Mouse (Mus musculus) erythroblast, embryonic 14.5 days (primary cell): ENCODE measurements around the gene Ubc. TPM values are rescaled to one million over a fixed set of nuclear protein-coding genes. Genes with fewer than 3 reads are reported as not detected.

Experiments used
- H3K27me3 ChIP-seq: 2 replicates; pipeline ENCODE4 v1.6.1; 2012; ENCODE audit warnings: inconsistent platforms; ENCODE audit not compliant: control insufficient read depth
- H3K36me3 ChIP-seq: 2 replicates; pipeline ENCODE4 v1.6.1; 2012; ENCODE audit warnings: mild to moderate bottlenecking, inconsistent platforms; ENCODE audit not compliant: control insufficient read depth
- H3K4me1 ChIP-seq: 2 replicates; pipeline ENCODE4 v1.6.1; 2012; ENCODE audit warnings: inconsistent platforms; ENCODE audit not compliant: control insufficient read depth
- H3K4me3 ChIP-seq: replicated peaks from 2 replicates; pipeline ENCODE3; 2012; ENCODE audit warnings: moderate library complexity, mild to moderate bottlenecking, inconsistent platforms
- H3K9me3 ChIP-seq: 2 replicates; pipeline ENCODE4 v1.6.1; 2012; ENCODE audit warnings: low read length, inconsistent platforms, mixed read lengths; ENCODE audit not compliant: control insufficient read depth
- GATA1 ChIP-seq: IDR thresholded peaks from 2 replicates; pipeline ENCODE4 v1.6.1; 2012; ENCODE audit warnings: low read length, inconsistent platforms, mixed read lengths
- TAL1 ChIP-seq: IDR thresholded peaks from 3 replicates; pipeline ENCODE4 v1.6.1; 2012; ENCODE audit warnings: low read length, inconsistent platforms, mixed read lengths
- polyA plus RNA-seq: library from polyadenylated mRNA; stranded (reverse); fragments of >175 nt; gene quantifications from 2 replicates; pipeline ENCODE4 v1.2.3, GENCODE M21; 2012

Gene Ubc
- polyA plus RNA-seq, 1 experiment = 17.4 TPM

DNA sequence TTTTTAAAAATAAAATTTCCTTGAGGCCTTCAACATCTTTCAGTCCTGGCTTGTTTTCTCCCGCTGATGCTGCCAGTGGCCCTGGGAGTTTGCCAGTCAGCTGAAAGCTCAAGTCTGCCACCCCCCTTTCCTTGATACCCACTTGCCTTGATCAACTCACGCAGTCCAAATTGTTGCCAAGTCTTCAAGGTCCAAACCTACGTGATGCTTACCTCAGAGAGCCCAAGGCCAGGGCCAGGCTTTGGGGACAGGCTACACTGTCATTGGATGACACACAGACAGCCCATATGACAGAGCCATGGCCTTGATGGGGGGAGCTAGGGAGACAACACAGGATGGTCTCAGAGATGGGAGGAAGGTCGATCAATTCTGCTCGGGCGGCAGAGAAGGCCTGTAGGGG, 45.7 kb downstream of the Ubc start:
- Histone ChIP-seq H3K4me3 (no peak overlapping the region), H3K9me3 (no peaks in the 10 kb centered on the region), H3K27me3 (no peaks in the 10 kb centered on the region), H3K4me1 (peaks cover 50% of the 10 kb centered on the region), H3K36me3 (no peaks in the 10 kb centered on the region; the same call in 1 of the 2 replicates)
- TF ChIP-seq GATA1 = no peak
- TF ChIP-seq TAL1 = no peak

GRCm38 (mm10) chr5:125341459-125342090, 48.4 kb downstream of the Ubc start:
- Histone ChIP-seq H3K9me3 (no peaks in the 10 kb centered on the region), H3K4me3 (peak overlapping the region; percentile 87), H3K27me3 (no peaks in the 10 kb centered on the region), H3K4me1 (peaks cover 67% of the 10 kb centered on the region), H3K36me3 (peaks cover 16% of the 10 kb centered on the region)
- TF ChIP-seq TAL1 (peak; percentile 53; the same call in 2 of the 3 replicates), GATA1 (peak; percentile 79)

DNA sequence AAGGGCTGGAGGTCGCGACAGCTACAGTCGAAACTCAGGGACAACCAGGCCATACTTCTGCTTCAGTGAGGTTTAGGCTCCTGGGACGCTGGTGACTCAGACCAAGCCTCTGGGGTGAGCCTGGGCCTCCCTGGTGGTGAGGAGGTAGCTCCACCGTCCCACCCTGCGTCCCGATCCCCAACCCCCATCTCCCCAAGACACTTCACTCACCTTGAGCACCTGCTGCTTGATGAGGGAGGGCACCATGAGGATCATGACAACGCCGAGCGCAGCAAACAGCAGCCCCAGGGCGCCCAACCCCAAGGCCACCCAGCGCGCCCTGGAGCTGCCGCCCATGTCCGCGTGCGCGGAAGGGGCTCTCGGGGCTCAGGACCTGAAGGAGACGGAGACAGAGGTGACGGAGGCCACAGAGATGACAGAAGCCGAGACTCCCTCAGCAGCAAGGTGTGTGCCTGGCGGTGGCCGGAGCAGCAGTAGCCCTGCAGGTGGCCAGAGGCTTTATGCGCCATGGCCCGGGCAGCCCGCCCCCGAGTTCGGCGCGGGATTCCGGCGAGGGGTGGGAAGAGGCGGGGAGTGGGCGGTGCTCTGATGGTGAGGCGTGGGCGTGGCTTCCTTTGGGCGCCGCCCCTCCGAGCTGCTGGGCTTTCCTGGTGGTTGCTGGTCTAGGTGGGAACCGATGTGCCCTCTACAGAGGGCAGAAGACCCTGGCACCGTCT, 49.3 kb downstream of the Ubc start, which contains the start of gene Scarb1:
Gene Scarb1, minus strand, starts transcription at position 548 of the 716 bp plus-strand sequence.
- H3K4me1 ChIP-seq = peaks cover 68% of the 10 kb centered on the region
- peaks cover 24% of the 10 kb centered on the region for H3K36me3 ChIP-seq
- no peak for TF ChIP-seq GATA1
- TF ChIP-seq TAL1 = no peak
- H3K4me3 ChIP-seq = peak within 1 kb of the TSS; percentile 87
- H3K27me3 ChIP-seq = no peaks in the 10 kb centered on the region
- no peaks in the 10 kb centered on the region for H3K9me3 ChIP-seq

- H3K36me3 ChIP-seq = peaks cover 29% of the 10 kb centered on the region
Observed at GRCm38 (mm10) chr5:125339851-125340531, 50.0 kb downstream of the Ubc start.

GRCm38 (mm10) chr5:125339108-125339751, 50.8 kb downstream of the Ubc start:
- peaks cover 37% of the 10 kb centered on the region for H3K36me3 ChIP-seq
- H3K27me3 ChIP-seq = no peaks in the 10 kb centered on the region
- H3K4me3 ChIP-seq = peak overlapping the region; percentile 87
- H3K9me3 ChIP-seq = no peaks in the 10 kb centered on the region
- no peak for TF ChIP-seq GATA1
- TF ChIP-seq TAL1 = no peak
- peaks cover 71% of the 10 kb centered on the region for H3K4me1 ChIP-seq

More at GRCm38 (mm10) chr5:125339851-125340531, 50.0 kb downstream of the Ubc start:
- peak overlapping the region; percentile 87 for H3K4me3 ChIP-seq
- H3K27me3 ChIP-seq = no peaks in the 10 kb centered on the region
- no peaks in the 10 kb centered on the region for H3K9me3 ChIP-seq
- TF ChIP-seq GATA1 (no peak), TAL1 (no peak)
- H3K4me1 ChIP-seq = peaks cover 68% of the 10 kb centered on the region

GRCm38 (mm10) chr5:125337526-125337925, 52.5 kb downstream of the Ubc start:
- TF ChIP-seq TAL1 = no peak
- TF ChIP-seq GATA1 = no peak
- Histone ChIP-seq H3K4me3 (no peak overlapping the region), H3K9me3 (no peaks in the 10 kb centered on the region), H3K27me3 (no peaks in the 10 kb centered on the region), H3K36me3 (peaks cover 51% of the 10 kb centered on the region), H3K4me1 (peaks cover 68% of the 10 kb centered on the region)

DNA sequence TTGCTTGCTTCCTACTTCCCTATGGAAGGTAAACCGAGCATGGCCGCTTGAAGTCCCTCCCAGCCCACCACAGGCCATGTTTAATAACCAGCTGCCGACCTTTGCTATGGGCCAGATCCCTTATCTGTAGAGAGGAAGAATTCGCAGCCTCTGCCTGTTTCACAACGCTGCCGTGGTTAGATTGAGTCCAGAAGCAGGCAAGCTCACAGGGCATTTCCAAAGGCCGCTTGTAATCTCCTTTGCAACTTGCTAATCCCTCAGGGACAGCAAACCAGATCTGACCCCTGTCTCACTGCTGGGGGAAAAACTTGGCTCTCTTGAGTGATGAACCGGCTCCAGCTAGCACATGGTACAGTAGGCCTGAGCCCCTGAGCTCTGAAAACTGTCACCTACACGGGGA, 53.0 kb downstream of the Ubc start:
- H3K4me3 ChIP-seq = no peak overlapping the region
- peaks cover 63% of the 10 kb centered on the region for H3K4me1 ChIP-seq
- no peak for TF ChIP-seq TAL1
- no peak for TF ChIP-seq GATA1
- H3K36me3 ChIP-seq = peaks cover 52% of the 10 kb centered on the region
- no peaks in the 10 kb centered on the region for H3K27me3 ChIP-seq
- H3K9me3 ChIP-seq = no peaks in the 10 kb centered on the region

Other genes with a start within 250 kb of the Ubc start
- 6.4 and 7.2 TPM in 2 replicates for gene Ncor2, start 211.0 kb downstream of the Ubc start, polyA plus RNA-seq
- 7.0 and 10.9 TPM in 2 replicates for gene Scarb1, start 49.1 kb downstream of the Ubc start, polyA plus RNA-seq
- gene Gm10382, start 880 bp downstream of the Ubc start, polyA plus RNA-seq = 0.06 TPM in 1 of 2 replicates, not detected in the other
- 0.95 and 1.0 TPM in 2 replicates for gene Dhx37, start 43.9 kb upstream of the Ubc start, polyA plus RNA-seq
- 0.16 and 0.38 TPM in 2 replicates for gene Bri3bp, start 51.4 kb upstream of the Ubc start, polyA plus RNA-seq
- 0.25 and 0.32 TPM in 2 replicates for gene Aacs, start 85.6 kb upstream of the Ubc start, polyA plus RNA-seq
- 0.09 TPM in 1 of 2 replicates, not detected in the other for gene Tmem132b, start 141.6 kb upstream of the Ubc start, polyA plus RNA-seq